Mouse (Mus musculus): ENCODE data around the gene Wdr6. TPM values are rescaled to one million over a fixed set of nuclear protein-coding genes. Genes with fewer than 3 reads are reported as not detected.

Gene Wdr6
- total and polyA plus RNA-seq, 3 experiments = 43.5 to 44.9 TPM; not detected in 1

DNA sequence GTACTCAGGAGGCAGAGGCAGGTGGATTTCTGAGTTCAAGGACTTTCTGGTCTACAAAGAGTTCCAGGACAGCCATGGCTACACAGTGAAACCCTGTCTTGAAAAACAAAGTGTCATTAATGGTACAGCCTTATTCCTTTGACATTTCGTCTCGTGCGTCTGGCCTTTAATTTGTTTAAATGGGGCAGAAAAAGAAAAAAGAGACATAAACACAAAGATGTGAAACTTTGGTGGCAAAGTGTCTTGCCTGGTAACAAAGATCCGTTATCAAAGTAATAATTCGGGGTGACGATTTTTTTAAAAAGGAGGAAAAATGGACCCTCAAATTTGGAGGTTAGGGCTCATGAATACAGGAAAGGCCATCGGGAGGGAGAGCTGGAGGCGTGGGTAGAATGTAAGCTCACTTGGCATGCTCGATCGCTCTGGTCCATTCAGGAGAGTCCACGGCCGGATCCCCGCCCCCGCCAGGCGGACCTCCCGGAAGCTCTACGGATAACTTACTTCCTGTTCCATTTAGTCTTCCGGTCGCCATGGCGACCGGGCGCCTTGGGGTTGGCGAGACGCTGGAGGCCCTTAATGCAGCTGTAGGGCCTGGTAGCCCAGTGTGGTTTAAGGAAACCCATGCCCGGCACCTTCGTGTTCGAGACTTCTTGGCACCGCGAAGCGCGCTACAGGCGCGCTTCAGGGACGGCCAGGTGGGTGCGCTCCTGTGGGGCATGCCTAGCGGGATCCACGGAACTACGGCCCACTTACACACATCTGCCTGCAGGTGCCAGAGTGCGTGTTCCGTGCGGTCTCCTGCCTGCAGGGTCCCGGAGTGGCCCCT is 8.9 kb downstream of the Wdr6 start, which contains the start of gene Dalrd3:
Gene Dalrd3, plus strand, starts transcription at position 506 of the 826 bp plus-strand sequence.
- Histone ChIP-seq H3K79me2 (ENCODE audit: control insufficient read depth, insufficient read depth, low read length, poor library complexity) (peaks cover 28% of the 10 kb centered on the region), H3K9me3 (replicated peaks; ENCODE audit: insufficient read depth, low read length) (no peaks in the 10 kb centered on the region), H3K27ac (ENCODE audit: control insufficient read depth, low read depth, low read length) (peak within 1 kb of the TSS; percentile 90), H3K36me3 (ENCODE audit: control insufficient read depth in 1 of 2, insufficient read depth in 2 of 2, low read length in 2 of 2) (peaks cover 0 to 12% of the 10 kb centered on the region in 2 experiments), H3K9ac (ENCODE audit: control insufficient read depth, low read depth, low read length, poor library complexity, severe bottlenecking) (peak within 1 kb of the TSS; percentile 89), H3K27me3 (ENCODE audit: control insufficient read depth in 1 of 2, insufficient read depth in 2 of 2, low read length in 2 of 2) (no peaks in the 10 kb centered on the region), H3K4me3 (ENCODE audit: control insufficient read depth in 1 of 2, insufficient read depth in 1 of 2, low read depth in 2 of 2, low read length in 2 of 2) (peak within 1 kb of the TSS; percentile 59 to 79), H3K4me1 (ENCODE audit: control insufficient read depth in 1 of 2, insufficient read depth in 2 of 2, low read length in 2 of 2) (peaks cover 0 to 24% of the 10 kb centered on the region in 2 experiments; a peak in 3 of 4 replicates)
- DNase-seq (ENCODE audit: low read depth, low spot score) = peak; percentile 98
- TF ChIP-seq USF2 (IDR thresholded peaks at IDR 0.05; ENCODE audit: borderline replicate concordance in 1 of 2, insufficient read depth in 1 of 2, low read depth in 1 of 2, low read length in 2 of 2) = no peak
- peak in 1 of 2 experiments; percentile 76; a peak in 2 of 4 replicates for TF ChIP-seq POLR2A (IDR thresholded peaks at IDR 0.05; ENCODE audit: control insufficient read depth in 1 of 2, insufficient read depth in 1 of 2, low read depth in 1 of 2, low read length in 2 of 2, poor library complexity in 1 of 2)
- TF ChIP-seq SIN3A (IDR thresholded peaks at IDR 0.05; ENCODE audit: low read length) = peak; percentile 97
- TF ChIP-seq MAX (IDR thresholded peaks at IDR 0.05; ENCODE audit: low read length) = peak; percentile 58
- TF ChIP-seq EP300 (IDR thresholded peaks at IDR 0.05; ENCODE audit: low read depth in 1 of 2, low read length in 2 of 2) = 0 out of 4 replicates have a peak, but pooled peaks of 1 of the 2 experiments have one; percentile 7
- no peak for TF ChIP-seq CTCF (IDR thresholded peaks at IDR 0.05 in 2 of 3, conservative IDR thresholded peaks at IDR 0.05 in 1 of 3; ENCODE audit: control insufficient read depth in 1 of 3, insufficient read depth in 1 of 3, low read depth in 2 of 3, low read length in 3 of 3, poor library complexity in 1 of 3, severe bottlenecking in 1 of 3)
- TF ChIP-seq SMC3 (IDR thresholded peaks at IDR 0.05; ENCODE audit: low read depth, low read length) = 0 out of 2 replicates have a peak, but pooled peaks have one; percentile 9
- TF ChIP-seq CHD1 (IDR thresholded peaks at IDR 0.05; ENCODE audit: low read depth, low read length) = no peak
- 0 out of 2 replicates have a peak, but pooled peaks have one; percentile 12 for TF ChIP-seq ZNF384 (IDR thresholded peaks at IDR 0.05; ENCODE audit: low read depth, low read length)
- TF ChIP-seq NELFE (IDR thresholded peaks at IDR 0.05; ENCODE audit: low read depth, low read length) = peak; percentile 50
- TF ChIP-seq MYB (IDR thresholded peaks at IDR 0.05; ENCODE audit: low read depth, low read length) = no peak
- TF ChIP-seq USF1 (IDR thresholded peaks at IDR 0.05; ENCODE audit: low read depth, low read length) = no peak
- peak; percentile 96 for TF ChIP-seq ELF1 (IDR thresholded peaks at IDR 0.05; ENCODE audit: low read depth, low read length)
- TF ChIP-seq MXI1 (IDR thresholded peaks at IDR 0.05; ENCODE audit: low read depth, low read length) = peak; percentile 95
- peak; percentile 22; the same call in 1 of the 2 replicates for TF ChIP-seq ETS1 (IDR thresholded peaks at IDR 0.05; ENCODE audit: low read depth, low read length)
- peak; percentile 50 for TF ChIP-seq NRF1 (IDR thresholded peaks at IDR 0.05; ENCODE audit: insufficient read depth, low read depth, low read length, poor library complexity, severe bottlenecking)
- TF ChIP-seq POLR2AphosphoS5 (IDR thresholded peaks at IDR 0.05; ENCODE audit: borderline replicate concordance, low read depth, low read length) = no peak
- TF ChIP-seq HCFC1 (IDR thresholded peaks at IDR 0.05; ENCODE audit: low read depth, low read length) = peak; percentile 83
- TF ChIP-seq RCOR1 (IDR thresholded peaks at IDR 0.05; ENCODE audit: low read depth, low read length) = no peak
- TF ChIP-seq TCF12 (IDR thresholded peaks at IDR 0.05; ENCODE audit: low read depth, low read length) = no peak
- TF ChIP-seq KAT2A (conservative IDR thresholded peaks at IDR 0.05; ENCODE audit: low read depth, low read length) = no peak; the same call in 1 of the 2 replicates
- peak; percentile 89 for TF ChIP-seq MAZ (IDR thresholded peaks at IDR 0.05; ENCODE audit: low read depth, low read length)
- TF ChIP-seq GATA1 (IDR thresholded peaks at IDR 0.05; ENCODE audit: low read depth, low read length) = peak; percentile 22; the same call in 1 of the 2 replicates
- no peak for TF ChIP-seq BHLHE40 (IDR thresholded peaks at IDR 0.05; ENCODE audit: borderline replicate concordance, low read depth, low read length)
- TF ChIP-seq POLR2AphosphoS2 (IDR thresholded peaks at IDR 0.05; ENCODE audit: low read length) = peak; percentile 85
